Mouse (Mus musculus) cerebellum, postnatal 10 days (tissue): Measurements from ENCODE around the gene Gm20481.
A peak's percentile ranks its signal among the peaks of the same experiment; 100 is the strongest.
"Not testable (repeated sequence)": the region's sequence is repeated elsewhere in the genome, so short reads cannot be mapped to it uniquely, and the experiment has no call there.

Experiments
- DNase-seq, 2 experiments: peaks; one replicate each; pipeline ENCODE4 v3.0.0; 2021; ENCODE audit warnings: mixed read lengths in 2 of 2

Gm20481 gene

DNA sequence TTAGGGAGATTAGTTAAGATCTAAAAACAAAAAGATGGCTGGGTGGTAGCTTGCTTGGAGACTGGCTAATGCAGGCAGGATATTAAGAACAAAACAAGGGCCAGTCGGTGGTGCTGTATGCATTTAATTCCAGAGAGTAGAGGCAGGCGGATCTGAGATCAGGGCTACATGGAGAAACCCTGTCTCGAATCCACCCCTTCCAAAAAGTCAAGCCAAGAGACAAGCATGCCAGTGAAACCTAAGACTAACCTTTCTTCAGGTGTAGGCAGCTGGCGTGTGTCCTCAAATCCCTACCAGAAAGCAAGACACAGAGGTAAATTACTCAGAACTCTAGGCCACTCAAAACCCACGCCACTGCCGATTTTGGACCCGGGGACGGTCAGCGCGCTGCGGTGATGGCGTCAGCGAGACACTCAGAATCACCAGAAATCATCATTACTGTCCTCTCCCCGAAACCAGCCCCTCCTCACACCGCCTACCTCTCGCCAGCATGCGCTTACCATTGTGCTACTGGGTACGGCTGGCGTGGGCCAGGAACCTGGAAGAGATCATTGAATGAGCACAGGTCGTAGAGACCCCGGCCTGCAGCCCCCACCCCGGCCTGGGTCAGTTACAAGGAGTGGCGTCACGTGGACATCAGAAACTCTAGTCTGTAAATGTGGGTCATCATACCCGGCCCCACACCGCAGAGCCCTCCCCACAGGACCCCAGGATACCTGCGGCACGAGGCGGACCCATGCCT, 17.9 kb upstream of the Gm20481 start:
- DNase-seq: no peak

DNA sequence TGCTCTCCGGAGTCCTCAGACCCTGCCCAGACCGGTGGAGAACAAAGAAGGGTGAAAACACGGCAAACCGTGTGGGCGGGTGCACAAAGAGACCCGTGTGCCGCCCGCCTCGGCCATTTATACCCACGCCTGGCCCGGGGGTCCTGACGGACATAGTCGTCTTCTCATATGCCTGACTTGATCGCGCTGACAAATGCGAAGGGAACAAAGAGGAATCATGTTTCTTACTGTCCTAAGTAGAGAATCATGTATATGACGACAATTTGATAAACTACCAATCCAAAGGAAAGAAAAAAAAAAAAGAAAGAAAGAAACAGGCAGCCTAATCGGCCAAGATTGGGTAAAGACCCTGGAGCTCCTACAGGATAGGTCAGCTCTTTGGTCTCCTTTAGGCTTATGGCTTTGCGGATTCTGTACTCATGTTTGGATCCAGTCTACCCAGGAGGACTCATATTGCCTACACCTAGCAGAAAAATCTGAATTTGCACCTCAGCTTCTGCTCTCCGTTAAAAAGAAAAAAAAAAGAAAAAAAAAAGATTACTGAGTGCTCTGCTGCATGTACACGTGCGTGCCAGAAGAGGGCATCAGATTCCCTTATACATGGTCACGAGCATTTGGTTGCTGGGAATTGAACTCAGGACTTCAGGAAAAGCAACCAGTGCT, 17.2 kb upstream of the Gm20481 start:
- DNase-seq: peak; percentile 93 to 95

DNA sequence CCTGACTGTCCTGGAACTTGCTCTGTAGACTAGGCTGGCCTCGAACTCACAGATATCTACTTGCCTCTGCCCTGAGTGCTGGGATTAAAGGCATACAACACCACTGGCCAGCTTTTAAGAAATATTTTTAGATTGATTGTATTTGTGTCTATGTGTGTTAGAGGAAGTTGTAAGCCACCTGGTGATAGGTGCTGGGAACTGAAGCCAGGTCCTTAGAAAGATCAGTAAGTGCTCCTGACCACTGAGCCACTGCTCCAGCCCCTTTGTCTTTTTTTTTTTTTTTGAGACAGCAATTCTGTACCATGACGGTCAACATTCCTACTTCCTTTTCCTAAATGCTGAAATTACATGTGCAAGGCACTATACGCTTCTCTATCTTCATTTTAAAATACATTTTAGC, 16.5 kb upstream of the Gm20481 start:
- DNase-seq: no peak

DNA sequence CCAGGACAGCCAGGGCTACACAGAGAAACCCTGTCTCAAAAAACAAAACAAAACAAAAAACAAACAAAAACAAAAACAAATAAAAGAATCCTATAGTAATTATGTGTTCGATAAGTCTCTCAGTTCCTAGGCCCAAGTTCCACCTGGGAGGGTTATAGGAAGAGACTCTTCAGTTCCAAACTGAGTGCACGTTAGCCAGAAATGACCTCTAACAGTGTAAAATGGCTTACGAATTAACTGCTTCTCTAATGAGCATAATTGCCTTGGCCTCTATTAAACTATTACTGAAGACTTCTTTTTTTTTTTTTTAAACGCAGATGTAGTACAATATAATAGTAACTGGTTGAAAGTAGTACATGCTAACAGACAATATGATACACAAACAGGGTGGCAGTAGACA, 15.8 kb upstream of the Gm20481 start:
- no peak for DNase-seq

DNA sequence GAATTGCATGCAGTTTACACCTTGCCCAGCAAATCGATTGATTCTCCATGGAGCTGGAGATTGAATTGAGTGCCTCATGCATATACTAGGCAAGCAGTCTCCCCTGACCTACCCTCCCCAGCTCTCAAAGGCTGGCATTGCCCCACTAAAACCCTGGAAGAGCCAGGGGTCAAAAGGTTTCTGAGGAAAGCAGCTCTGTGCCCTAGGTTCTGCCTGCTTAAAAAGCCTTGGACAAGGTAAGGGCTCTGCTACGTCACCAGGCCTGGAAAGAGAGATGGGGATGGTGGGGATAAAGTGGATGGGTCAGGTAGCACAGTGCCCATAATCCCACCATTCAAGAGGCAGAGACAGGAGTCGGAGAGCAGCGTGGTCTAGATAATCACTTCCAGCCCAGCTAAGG, 14.9 kb upstream of the Gm20481 start:
- DNase-seq: no peak

DNA sequence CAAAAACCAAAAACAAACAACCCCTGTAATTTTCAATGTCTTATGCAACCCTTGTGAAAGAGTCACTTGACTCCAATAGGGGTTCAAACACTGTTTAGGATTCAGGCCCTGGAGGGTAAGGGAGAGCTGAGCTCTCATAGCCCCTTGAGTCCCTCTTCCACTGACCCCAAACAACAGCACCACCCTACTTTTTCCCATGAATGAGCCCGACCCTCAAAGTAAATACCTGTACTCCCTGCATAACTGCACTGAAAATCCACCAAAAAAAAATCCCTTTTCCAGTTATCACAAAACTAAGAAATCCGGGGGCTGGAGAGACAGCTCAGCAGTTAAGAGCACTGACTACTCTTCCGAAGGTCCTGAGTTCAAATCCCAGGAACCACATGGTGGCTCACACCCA, 13.8 kb upstream of the Gm20481 start:
- no peak for DNase-seq

DNA sequence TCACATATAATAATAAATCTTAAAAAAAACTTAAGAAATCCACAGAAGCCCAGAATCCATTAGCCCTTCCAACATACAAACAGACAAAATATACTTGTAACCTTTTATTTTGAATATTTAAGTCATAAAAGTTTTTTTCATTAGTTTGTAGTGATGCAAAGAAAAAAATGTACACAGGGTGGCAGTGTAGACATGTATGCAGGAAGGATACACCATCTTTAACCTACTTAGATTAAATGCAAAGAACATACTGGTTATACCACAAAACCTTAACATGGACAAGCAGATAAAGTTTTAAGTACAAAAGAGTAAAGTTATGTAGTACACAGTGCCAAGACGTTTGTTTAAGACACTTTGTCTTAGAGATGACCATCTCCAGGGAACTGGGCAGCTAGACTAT, 13.4 kb upstream of the Gm20481 start:
- DNase-seq: no peak

DNA sequence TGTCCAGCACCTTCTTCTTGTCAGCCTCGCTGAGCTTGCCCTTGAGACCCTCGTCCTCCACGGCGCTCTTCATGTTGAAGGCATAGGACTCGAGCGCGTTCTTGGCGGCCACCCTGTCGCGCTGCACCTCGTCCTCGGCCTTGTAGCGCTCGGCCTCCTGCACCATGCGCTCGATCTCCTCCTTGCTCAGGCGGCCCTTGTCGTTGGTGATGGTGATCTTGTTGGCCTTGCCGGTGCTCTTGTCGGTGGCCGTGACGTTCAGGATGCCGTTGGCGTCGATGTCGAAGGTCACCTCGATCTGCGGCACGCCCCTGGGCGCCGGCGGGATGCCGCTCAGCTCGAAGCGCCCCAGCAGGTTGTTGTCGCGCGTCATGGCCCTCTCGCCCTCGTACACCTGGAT, 12.4 kb upstream of the Gm20481 start:
- not testable (repeated sequence) for DNase-seq

DNA sequence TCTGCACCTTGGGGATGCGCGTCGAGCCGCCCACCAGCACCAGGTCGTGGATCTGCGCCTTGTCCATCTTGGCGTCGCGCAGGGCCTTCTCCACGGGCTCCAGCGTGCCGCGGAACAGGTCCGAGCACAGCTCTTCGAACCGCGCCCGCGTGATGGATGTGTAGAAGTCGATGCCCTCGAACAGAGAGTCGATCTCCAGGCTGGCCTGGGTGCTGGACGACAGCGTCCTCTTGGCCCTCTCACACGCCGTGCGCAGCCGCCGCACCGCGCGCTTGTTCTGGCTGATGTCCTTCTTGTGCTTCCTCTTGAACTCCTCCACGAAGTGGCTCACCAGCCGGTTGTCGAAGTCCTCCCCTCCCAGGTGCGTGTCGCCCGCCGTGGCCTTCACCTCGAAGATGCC, 11.7 kb upstream of the Gm20481 start:
- DNase-seq: not testable (repeated sequence)

DNA sequence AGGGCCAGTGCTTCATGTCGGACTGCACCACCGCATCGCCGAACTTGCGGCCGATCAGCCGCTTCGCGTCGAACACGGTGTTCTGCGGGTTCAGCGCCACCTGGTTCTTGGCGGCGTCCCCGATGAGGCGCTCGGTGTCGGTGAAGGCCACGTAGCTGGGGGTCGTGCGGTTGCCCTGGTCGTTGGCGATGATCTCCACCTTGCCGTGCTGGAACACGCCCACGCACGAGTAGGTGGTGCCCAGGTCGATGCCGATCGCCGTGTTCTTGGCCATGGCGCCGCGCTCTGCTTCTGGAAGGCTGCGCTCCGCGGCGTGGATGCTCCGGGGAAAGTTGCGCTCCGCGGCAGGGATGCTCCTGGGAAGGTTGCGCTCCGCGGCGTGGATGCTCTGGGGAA, 11.0 kb upstream of the Gm20481 start:
- DNase-seq: peak in 1 of 2 experiments; percentile 45

DNA sequence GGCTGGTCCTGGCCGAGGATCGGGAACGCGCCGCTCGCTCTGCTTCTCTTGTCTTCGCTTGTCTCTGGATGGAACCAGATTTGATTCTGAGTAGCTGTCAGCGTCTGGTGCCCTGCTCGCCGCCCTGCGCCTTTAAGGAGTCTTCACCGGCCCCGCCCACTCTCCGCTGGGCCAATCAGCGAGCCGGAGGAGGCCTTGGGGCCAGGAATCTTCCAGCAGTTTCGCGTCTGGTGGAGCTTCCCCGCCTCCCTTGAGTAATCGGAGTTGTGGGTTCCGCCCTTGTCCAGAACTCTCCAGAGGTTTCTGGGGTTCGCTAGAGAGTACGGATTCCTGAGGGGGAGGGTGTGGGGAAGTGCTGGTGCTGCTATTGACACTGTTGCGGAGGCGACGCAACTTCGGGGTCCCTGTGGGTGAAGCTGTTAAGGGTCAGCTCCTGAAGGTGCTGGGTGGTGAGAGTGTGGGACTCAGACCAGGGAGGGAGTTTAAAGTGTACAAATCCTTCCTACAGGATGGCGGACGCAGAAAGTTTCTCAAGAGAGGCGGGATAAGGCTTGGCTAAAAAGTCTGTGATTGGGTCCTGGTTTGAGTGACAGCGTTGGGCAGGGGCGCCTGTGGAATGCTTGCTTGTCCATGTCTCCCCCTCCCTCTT, 10.5 kb upstream of the Gm20481 start, which contains the start of gene Hspa1b:
Gene Hspa1b, minus strand, starts transcription at position 109 of the 649 bp plus-strand sequence.
- peak; percentile 77 to 79 for DNase-seq

DNA sequence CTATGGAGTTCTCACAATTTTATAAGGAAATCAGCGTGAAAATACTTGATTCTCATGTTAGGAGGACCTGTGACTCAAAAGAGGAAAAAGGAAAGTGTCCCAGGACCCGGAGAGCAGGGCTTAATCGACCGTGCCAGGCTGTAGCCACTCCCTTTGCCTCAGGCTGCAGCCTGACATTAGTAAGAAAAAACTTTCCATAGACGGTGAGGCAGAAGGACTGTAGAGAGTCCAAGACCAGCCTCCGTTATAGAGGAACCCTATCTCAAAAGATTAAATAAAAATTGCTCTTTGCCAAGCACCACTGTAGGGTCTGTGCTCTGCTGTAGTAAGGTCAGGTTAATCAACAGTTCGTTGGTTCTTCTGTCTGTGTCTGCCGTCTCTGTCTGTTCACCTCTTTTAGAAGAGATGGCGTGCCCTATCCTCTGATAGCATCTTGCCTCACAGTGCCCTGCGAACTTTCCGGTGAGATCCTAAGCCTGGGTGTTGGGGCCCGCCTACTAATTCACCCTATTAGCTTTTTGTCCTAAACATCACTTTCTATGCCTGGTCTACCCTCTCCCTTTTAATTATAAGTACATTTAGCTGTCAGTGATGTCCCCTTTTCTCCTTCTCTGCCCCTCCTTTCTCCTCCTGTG, 9.7 kb upstream of the Gm20481 start:
- no peak for DNase-seq

DNA sequence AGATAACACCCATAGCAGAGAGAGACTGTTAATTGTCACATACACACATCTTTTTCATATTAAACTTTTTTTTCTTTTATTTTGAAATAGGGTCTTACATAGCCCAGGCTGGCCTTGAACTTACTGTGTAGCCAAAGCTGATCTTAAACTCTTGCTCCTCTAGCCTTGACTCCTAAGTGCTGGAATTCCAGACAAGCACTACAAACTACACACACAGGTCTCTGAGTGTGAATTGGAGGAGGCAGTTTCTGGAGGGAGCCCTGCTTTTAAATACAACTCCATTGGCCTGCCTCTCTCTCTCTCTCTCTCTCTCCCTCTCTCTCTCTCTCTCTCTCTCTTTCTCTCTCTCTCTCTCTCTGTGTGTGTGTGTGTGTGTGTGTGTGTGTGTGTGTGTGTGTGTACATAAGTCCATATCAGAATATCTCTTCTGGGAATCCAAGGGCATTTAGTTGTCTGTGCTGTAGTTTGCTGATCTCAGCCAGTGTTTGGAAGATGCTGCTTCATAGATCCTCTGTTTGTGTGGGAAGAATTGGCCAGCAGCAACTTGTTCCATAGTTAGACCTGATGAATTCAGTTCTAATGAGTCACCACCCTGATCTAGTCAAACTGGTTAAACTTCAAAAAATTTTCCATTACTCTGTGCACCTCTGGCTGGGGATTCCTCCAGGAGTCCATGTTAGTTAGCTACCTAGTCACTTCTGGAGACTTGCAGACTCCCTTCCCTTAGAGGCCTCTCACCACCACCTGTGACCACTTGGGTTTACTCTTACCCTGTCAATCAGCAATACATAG, 8.8 kb upstream of the Gm20481 start:
- DNase-seq: no peak

DNA sequence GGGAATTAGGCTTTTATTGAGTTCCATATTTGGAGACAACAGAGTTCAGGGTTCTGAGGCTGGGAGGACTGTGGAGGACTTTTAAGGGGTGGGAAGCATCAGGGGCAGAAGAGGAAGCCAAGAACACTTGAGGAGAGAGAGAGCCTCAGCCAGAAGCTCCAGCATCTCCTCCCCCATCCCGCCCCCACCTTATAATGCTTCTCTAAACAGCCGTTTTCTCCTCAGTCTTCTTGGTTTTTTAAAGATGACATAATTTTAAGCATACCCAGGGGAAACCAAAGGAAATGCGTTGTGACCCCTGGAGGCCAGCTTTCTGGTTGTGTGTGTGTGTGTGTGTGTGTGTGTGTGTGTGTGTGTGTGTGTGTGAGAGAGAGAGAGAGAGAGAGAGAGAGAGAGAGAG, 7.6 kb upstream of the Gm20481 start:
- no peak for DNase-seq

DNA sequence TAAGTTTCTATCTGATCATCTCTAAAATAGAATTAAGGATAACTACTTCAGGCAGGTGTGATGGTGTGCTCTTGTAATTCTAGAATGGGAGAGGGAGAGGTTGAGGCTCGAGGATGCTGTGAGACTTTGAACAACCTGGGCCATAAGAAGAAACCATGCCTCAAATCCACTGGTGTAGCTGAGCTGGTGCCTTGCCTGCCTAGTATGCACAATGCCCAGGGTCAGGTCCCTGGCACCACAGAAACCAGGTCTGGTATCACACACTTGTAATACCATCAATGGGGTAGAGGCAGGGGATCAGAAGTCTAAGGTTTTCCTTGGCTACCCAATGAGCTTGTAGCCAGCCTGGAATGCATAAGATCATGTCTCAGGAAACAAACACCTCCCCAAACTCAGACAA, 6.9 kb upstream of the Gm20481 start:
- DNase-seq: no peak

DNA sequence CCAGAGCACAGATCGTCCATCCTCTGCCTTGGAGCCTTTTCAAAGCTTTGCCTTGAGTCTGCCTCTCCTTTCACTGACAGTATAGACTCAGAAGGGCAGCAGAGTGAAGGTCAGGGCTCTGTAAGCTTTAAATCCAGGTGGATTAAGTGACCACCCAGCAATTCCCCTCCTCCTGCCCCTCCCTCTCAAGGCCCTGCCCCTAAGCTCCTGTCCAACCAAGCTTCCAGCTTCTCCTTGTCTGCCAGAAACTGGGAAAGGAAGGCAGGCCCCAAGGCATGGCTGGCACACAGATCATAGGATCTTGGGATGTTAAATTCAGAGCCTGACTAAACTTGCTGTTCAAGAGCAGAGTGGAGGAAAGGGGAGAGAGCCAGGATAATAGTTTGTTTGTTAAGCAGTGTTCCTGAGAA, 5.1 kb upstream of the Gm20481 start:
- no peak for DNase-seq

DNA sequence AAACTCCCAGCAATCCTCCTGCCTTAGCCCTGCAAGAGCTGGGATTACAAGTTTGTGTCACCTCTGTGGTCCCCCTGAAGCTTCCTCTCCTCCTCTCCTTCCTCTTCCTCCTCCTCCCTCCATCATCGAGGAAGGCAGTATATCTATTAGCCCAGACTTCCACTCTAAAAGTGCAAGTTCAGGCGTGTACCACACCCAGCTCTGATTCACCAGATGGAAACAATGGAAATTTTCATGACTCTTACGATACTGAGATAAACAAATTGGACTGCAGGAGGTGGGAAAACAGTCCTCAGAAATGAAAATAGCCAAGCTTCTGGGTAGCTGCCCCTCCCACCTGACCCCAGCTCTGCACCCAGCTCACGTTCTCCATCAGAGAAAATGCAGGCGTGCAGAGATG, 4.1 kb upstream of the Gm20481 start:
- no peak for DNase-seq

DNA sequence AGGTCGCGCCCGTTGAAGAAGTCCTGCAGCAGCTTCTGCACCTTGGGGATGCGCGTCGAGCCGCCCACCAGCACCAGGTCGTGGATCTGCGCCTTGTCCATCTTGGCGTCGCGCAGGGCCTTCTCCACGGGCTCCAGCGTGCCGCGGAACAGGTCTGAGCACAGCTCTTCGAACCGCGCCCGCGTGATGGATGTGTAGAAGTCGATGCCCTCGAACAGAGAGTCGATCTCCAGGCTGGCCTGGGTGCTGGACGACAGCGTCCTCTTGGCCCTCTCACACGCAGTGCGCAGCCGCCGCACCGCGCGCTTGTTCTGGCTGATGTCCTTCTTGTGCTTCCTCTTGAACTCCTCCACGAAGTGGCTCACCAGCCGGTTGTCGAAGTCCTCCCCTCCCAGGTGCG, 1.1 kb downstream of the Gm20481 start:
- DNase-seq: not testable (repeated sequence)

DNA sequence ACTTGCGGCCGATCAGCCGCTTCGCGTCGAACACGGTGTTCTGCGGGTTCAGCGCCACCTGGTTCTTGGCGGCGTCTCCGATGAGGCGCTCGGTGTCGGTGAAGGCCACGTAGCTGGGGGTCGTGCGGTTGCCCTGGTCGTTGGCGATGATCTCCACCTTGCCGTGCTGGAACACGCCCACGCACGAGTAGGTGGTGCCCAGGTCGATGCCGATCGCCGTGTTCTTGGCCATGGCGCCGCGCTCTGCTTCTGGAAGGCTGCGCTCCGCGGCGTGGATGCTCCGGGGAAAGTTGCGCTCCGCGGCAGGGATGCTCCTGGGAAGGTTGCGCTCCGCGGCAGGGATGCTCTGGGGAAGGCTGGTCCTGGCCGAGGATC, 2.0 kb downstream of the Gm20481 start:
- peak in 1 of 2 experiments; percentile 24 for DNase-seq

DNA sequence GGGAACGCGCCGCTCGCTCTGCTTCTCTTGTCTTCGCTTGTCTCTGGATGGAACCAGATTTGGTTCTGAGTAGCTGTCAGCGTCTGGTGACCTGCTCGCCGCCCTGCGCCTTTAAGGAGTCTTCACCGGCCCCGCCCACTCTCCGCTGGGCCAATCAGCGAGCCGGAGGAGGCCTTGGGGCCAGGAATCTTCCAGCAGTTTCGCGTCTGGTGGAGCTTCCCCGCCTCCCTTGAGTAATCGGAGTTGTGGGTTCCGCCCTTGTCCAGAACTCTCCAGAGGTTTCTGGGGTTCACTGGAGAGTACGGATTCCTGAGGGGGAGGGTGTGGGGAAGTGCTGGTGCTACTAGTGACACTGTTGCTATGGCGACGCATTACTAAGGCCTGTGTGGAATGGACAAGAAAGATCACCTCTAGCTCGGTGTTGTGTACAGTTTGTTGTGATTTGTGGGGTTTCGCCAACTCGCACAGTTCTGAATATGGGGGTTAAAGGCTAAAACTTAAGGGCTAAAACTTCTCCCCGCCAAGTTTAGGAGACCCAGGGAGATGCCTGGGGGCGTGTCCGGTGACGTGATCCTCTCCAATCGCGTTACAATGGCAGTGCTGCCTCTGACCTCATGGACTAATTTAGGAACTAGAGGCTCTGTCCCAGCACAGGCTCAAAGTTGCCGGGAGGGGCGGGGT, 2.5 kb downstream of the Gm20481 start, which contains the start of the genes Hspa1a and Hspa1l:
Gene Hspa1a, minus strand, starts transcription at position 88 of the 681 bp plus-strand sequence.
Gene Hspa1l, plus strand, starts transcription at position 635 of the 681 bp plus-strand sequence.
- peak; percentile 77 to 78 for DNase-seq

DNA sequence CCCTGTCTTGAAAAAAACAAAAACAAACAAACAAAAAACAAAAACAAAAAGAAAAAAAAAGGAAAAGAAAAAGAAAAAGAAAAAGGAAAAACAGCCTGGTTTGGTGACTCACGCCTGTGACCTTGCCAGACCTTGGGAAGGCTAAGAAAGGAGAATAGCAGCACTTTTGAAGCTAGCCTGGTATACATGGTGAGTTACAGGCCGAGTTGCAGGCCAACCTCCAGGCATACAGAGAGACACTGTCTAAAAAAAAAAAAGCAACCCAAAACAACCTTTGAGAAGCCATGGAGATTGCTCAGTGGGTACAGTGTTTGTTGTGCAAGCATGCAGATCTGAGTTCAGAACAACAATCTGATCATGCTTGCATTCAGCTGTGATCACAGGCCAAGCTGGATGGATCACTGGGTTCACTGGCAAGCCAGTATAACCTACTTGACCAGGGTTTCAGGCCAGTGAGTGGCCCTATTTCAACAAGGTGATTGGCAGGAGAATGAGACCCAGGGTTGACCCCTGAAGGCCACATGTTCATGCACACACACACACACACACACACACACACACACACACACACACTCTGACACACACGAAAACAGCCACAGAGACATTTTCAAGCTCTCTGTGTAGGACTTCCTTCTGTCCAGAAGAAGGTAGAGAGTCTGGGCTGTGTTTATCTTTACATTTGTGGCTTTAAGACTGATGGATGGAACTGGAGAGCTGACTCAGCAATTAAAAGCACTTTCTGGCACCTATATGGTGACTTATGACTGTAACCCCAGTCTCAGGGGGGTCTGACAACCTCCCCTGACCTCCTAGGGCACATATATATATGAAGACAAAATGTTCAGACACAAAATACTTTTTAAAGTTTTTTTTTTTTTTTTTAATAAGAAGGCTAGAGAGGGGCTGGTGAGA, 6.1 kb downstream of the Gm20481 start:
- no peak for DNase-seq
